Mouse (Mus musculus) forebrain, embryonic 16.5 days (tissue): ENCODE measurements around the gene Pabpn1l. TPM values are rescaled to one million over a fixed set of nuclear protein-coding genes. Genes with fewer than 3 reads are reported as not detected.

Experiments used
- ATAC-seq: fragments of 200-750 bp; cut with Nextera tagmentation; 2 replicates; pipeline ENCODE4 v1.8.0; 2017; ENCODE audit warnings: mild to moderate bottlenecking, moderate library complexity
- H3K27ac ChIP-seq: fragments of 300-500 bp; sonication (generic); 2 replicates; pipeline ENCODE4 v1.5.1; 2014; ENCODE audit warnings: low read length, control low read depth
- H3K27me3 ChIP-seq: fragments of 300-500 bp; sonication (generic); replicated peaks from 2 replicates; pipeline ENCODE4 v1.6.1; 2014; ENCODE audit warnings: low read length; ENCODE audit not compliant: control insufficient read depth, insufficient read depth
- H3K36me3 ChIP-seq: fragments of 300-500 bp; sonication (generic); 2 replicates; pipeline ENCODE4 v1.6.1; 2014; ENCODE audit not compliant: control insufficient read depth, insufficient read depth
- H3K4me1 ChIP-seq: fragments of 300-500 bp; sonication (generic); replicated peaks from 2 replicates; pipeline ENCODE4 v1.6.1; 2014; ENCODE audit warnings: low read length; ENCODE audit not compliant: control insufficient read depth, insufficient read depth
- H3K4me2 ChIP-seq: fragments of 300-500 bp; sonication (generic); 2 replicates; pipeline ENCODE4 v1.6.1; 2014; ENCODE audit warnings: mild to moderate bottlenecking, low read length, control low read depth
- H3K4me3 ChIP-seq: fragments of 300-500 bp; sonication (generic); replicated peaks from 2 replicates; pipeline ENCODE4 v1.5.1; 2014; ENCODE audit warnings: mild to moderate bottlenecking, low read length, control low read depth
- H3K9ac ChIP-seq: fragments of 300-500 bp; sonication (generic); replicated peaks from 2 replicates; pipeline ENCODE4 v1.6.1; 2014; ENCODE audit warnings: low read depth, low read length, control low read depth
- H3K9me3 ChIP-seq: fragments of 300-500 bp; sonication (generic); 2 replicates; pipeline ENCODE4 v1.6.1; 2016; ENCODE audit warnings: low read length; ENCODE audit not compliant: control insufficient read depth
- WGBS: fragments of 180-500 bp; shearing (Covaris S2); extraction: QIAGEN DNeasy Blood & Tissue Kit; methylation state at CpG from one replicate; pipeline ENCODE4 v1.1.7; 2014; 5-methylcytosine and 5-hydroxymethylcytosine counted together
- microRNA-seq: library from miRNA; unstranded; fragments of <30 nt; microRNA quantifications from one replicate; pipeline ENCODE4, GENCODE M21; 2017
- polyA plus RNA-seq: library from polyadenylated mRNA; unstranded; fragments of >200 nt; fragmentation: Nextera tagmentation; extraction: Ambion mirVana; gene quantifications from 2 replicates; pipeline ENCODE4 v1.2.1, GENCODE M21; 2015

Pabpn1l gene
- polyA plus RNA-seq, 1 experiment from 2014 or later: not detected

DNA sequence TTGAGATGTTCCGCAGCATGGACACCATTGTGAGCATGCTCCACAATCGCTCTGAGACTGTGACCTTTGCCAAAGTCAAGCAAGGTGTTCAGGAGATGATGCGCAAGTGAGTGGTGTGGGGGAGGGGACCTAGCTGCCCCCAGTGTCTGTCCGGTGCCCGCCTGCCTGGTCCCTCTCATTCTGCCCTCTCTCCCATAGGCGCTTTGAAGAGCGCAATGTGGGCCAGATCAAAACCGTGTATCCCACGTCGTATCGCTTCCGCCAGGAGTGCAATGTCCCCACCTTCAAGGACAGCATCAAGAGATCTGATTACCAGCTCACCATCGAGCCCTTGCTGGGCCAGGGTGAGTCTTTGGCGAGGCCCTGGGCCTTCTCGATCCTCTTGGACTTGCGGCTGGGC, 52.5 kb downstream of the Pabpn1l start:
- H3K27me3 ChIP-seq: no peaks in the 10 kb centered on the region
- no peak overlapping the region for H3K4me3 ChIP-seq
- H3K9ac ChIP-seq: no peak overlapping the region
- H3K4me1 ChIP-seq: peaks cover 23% of the 10 kb centered on the region
- ATAC-seq: no peak
- 95% methylated on average over 16 of the region's 16 CpGs for WGBS
- no peak overlapping the region for H3K4me2 ChIP-seq
- no peaks in the 10 kb centered on the region for H3K36me3 ChIP-seq
- no peak overlapping the region for H3K27ac ChIP-seq
- H3K9me3 ChIP-seq: no peaks in the 10 kb centered on the region

Small RNA genes within 50 kb of the gene (microRNA-seq; reads per million reads assigned to microRNA genes)
- not detected for gene Mir6396

Other genes starting within 250 kb of the Pabpn1l start
- gene Zc3h18, start 246.1 kb downstream of the Pabpn1l start, polyA plus RNA-seq: 44.7 and 47.5 TPM in 2 replicates
- 0.61 TPM in 1 of 2 replicates, not detected in the other for gene Il17c, start 200.7 kb downstream of the Pabpn1l start, polyA plus RNA-seq
- 25.1 and 30.5 TPM in 2 replicates for gene Cyba, start 189.8 kb downstream of the Pabpn1l start, polyA plus RNA-seq
- 51.0 and 60.0 TPM in 2 replicates for gene Mvd, start 179.3 kb downstream of the Pabpn1l start, polyA plus RNA-seq
- gene Snai3, start 162.0 kb downstream of the Pabpn1l start, polyA plus RNA-seq: not detected in 2 replicates
- gene Rnf166, start 146.7 kb downstream of the Pabpn1l start, polyA plus RNA-seq: 39.6 and 41.8 TPM in 2 replicates
- gene Ctu2, start 146.6 kb downstream of the Pabpn1l start, polyA plus RNA-seq: 72.5 and 87.3 TPM in 2 replicates
- 1.9 and 3.4 TPM in 2 replicates for gene Piezo1, start 71.4 kb downstream of the Pabpn1l start, polyA plus RNA-seq
- 12.0 and 13.9 TPM in 2 replicates for gene Cdt1, start 54.7 kb downstream of the Pabpn1l start, polyA plus RNA-seq
- gene Aprt, start 45.8 kb downstream of the Pabpn1l start, polyA plus RNA-seq: 184 and 204 TPM in 2 replicates
- gene Galns, start 11.3 kb downstream of the Pabpn1l start, polyA plus RNA-seq: 3.8 and 4.6 TPM in 2 replicates
- 72.0 and 92.6 TPM in 2 replicates for gene Trappc2l, start 11.1 kb downstream of the Pabpn1l start, polyA plus RNA-seq
- 11.6 and 13.8 TPM in 2 replicates for gene Cbfa2t3, start 76.4 kb upstream of the Pabpn1l start, polyA plus RNA-seq
- 13.6 and 15.9 TPM in 2 replicates for gene Acsf3, start 152.7 kb upstream of the Pabpn1l start, polyA plus RNA-seq
- 1.2 and 1.6 TPM in 2 replicates for gene Cdh15, start 225.2 kb upstream of the Pabpn1l start, polyA plus RNA-seq